Mouse (Mus musculus) liver, embryonic 16.5 days (tissue): Measurements from ENCODE around the gene Hist1h2bq. TPM values are rescaled to one million over a fixed set of nuclear protein-coding genes. Genes with fewer than 3 reads are reported as not detected.
"Not testable (repeated sequence)": the region's sequence is repeated elsewhere in the genome, so short reads cannot be mapped to it uniquely, and the experiment has no call there.

Experiments
- ATAC-seq: fragments of 200-750 bp; cut with Nextera tagmentation; 2 replicates; pipeline ENCODE4 v1.8.0; 2017; ENCODE audit warnings: low read depth, mild to moderate bottlenecking, moderate number of reproducible peaks, moderate library complexity
- H3K27ac ChIP-seq: fragments of 300-500 bp; sonication (generic); 2 replicates; pipeline ENCODE4 v1.5.1; 2014; ENCODE audit warnings: mild to moderate bottlenecking, low read length
- H3K27me3 ChIP-seq: fragments of 300-500 bp; sonication (generic); 2 replicates; pipeline ENCODE4 v1.6.1; 2014; ENCODE audit warnings: low read depth, low read length, mixed read lengths; ENCODE audit not compliant: control insufficient read depth, insufficient read depth
- H3K36me3 ChIP-seq: fragments of 300-500 bp; sonication (generic); 2 replicates; pipeline ENCODE4 v1.6.1; 2014; ENCODE audit warnings: mild to moderate bottlenecking; ENCODE audit not compliant: control insufficient read depth, insufficient read depth
- H3K4me1 ChIP-seq: fragments of 300-500 bp; sonication (generic); 2 replicates; pipeline ENCODE4 v1.6.1; 2014; ENCODE audit warnings: low read depth, low read length, mixed read lengths; ENCODE audit not compliant: control insufficient read depth
- H3K4me2 ChIP-seq: fragments of 300-500 bp; sonication (generic); 2 replicates; pipeline ENCODE4 v1.6.1; 2014; ENCODE audit warnings: low read depth, low read length, mixed read lengths
- H3K4me3 ChIP-seq: fragments of 300-500 bp; sonication (generic); 2 replicates; pipeline ENCODE4 v1.5.1; 2014; ENCODE audit warnings: low read depth, mild to moderate bottlenecking, low read length
- H3K9ac ChIP-seq: fragments of 300-500 bp; sonication (generic); 2 replicates; pipeline ENCODE4 v1.6.1; 2014; ENCODE audit warnings: low read depth, low read length
- H3K9me3 ChIP-seq: fragments of 300-500 bp; sonication (generic); replicated peaks from 2 replicates; pipeline ENCODE4 v1.6.1; 2016; ENCODE audit warnings: low read length; ENCODE audit not compliant: control insufficient read depth
- WGBS: fragments of 180-500 bp; shearing (Covaris S2); extraction: QIAGEN DNeasy Blood & Tissue Kit; methylation state at CpG from one replicate; pipeline ENCODE4 v1.1.7; 2014; ENCODE audit not compliant: insufficient replicate concordance; 5-methylcytosine and 5-hydroxymethylcytosine counted together
- polyA plus RNA-seq: library from polyadenylated mRNA; unstranded; fragments of >200 nt; fragmentation: Nextera tagmentation; extraction: Ambion mirVana; gene quantifications from 2 replicates; pipeline ENCODE4 v1.2.1, GENCODE M21; 2015

Hist1h2bq gene
- polyA plus RNA-seq, 1 experiment from 2014 or later = 25.4 TPM

GRCm38 (mm10) chr13:21831418-21832394 lies 21.7 kb upstream of the Hist1h2bq start, which contains the start of gene Hist1h4n:
TSS of gene Hist1h4n (minus strand) at chr13:21832196.
- H3K27ac ChIP-seq = peak within 1 kb of the TSS; percentile 66; the same call in 1 of the 2 replicates

GRCm38 (mm10) chr13:21830344-21830743 lies 20.3 kb upstream of the Hist1h2bq start:
- Histone ChIP-seq H3K36me3 (no peaks in the 10 kb centered on the region), H3K27ac (peak overlapping the region; percentile 78), H3K9ac (peak overlapping the region; percentile 48), H3K4me1 (no peaks in the 10 kb centered on the region; the same call in 1 of the 2 replicates), H3K4me2 (peak overlapping the region; percentile 50), H3K9me3 (no peaks in the 10 kb centered on the region), H3K4me3 (peak overlapping the region; percentile 11), H3K27me3 (no peaks in the 10 kb centered on the region)
- ATAC-seq = no peak
- WGBS = 77% methylated on average over 10 of the region's 10 CpGs

More at GRCm38 (mm10) chr13:21831418-21832394, 21.7 kb upstream of the Hist1h2bq start, which contains the start of gene Hist1h4n:
- ATAC-seq = peak; percentile 72
- Histone ChIP-seq H3K4me2 (peak within 1 kb of the TSS; percentile 36; the same call in 1 of the 2 replicates), H3K4me3 (peak within 1 kb of the TSS; percentile 28), H3K9ac (peak within 1 kb of the TSS; percentile 37; the same call in 1 of the 2 replicates)
- H3K36me3 ChIP-seq, H3K27me3 ChIP-seq, H3K4me1 ChIP-seq, H3K9me3 ChIP-seq: not testable (repeated sequence)
- WGBS = 0% methylated on average over 22 of the region's 58 CpGs

- Histone ChIP-seq H3K4me2 (no peak overlapping the region), H3K4me3 (no peak overlapping the region), H3K9me3 (no peaks in the 10 kb centered on the region), H3K27me3 (no peaks in the 10 kb centered on the region), H3K9ac (no peak overlapping the region), H3K36me3 (no peaks in the 10 kb centered on the region), H3K4me1 (no peaks in the 10 kb centered on the region; the same call in 1 of the 2 replicates), H3K27ac (no peak overlapping the region)
- 82% methylated on average over 3 of the region's 3 CpGs for WGBS
- no peak for ATAC-seq
Measured at GRCm38 (mm10) chr13:21828511-21828910, 18.5 kb upstream of the Hist1h2bq start.

GRCm38 (mm10) chr13:21820082-21820890 lies 10.3 kb upstream of the Hist1h2bq start:
- not testable (repeated sequence) for H3K27ac ChIP-seq, H3K4me2 ChIP-seq, H3K4me3 ChIP-seq, H3K27me3 ChIP-seq, H3K4me1 ChIP-seq, H3K36me3 ChIP-seq, H3K9me3 ChIP-seq, H3K9ac ChIP-seq
- WGBS = 66% methylated on average over 7 of the region's 16 CpGs
- ATAC-seq = peak; percentile 32; the same call in 1 of the 2 replicates

GRCm38 (mm10) chr13:21812092-21812491 lies 2.1 kb upstream of the Hist1h2bq start:
- H3K4me1 ChIP-seq = not testable (repeated sequence)

GRCm38 (mm10) chr13:21811539-21811938 lies 1.5 kb upstream of the Hist1h2bq start, which contains the start of gene Hist1h4m:
TSS of gene Hist1h4m (plus strand) at chr13:21811746.
- not testable (repeated sequence) for H3K36me3 ChIP-seq, H3K9ac ChIP-seq, H3K27me3 ChIP-seq, H3K9me3 ChIP-seq, H3K4me1 ChIP-seq
- peak within 1 kb of the TSS; percentile 42; the same call in 1 of the 2 replicates for H3K4me2 ChIP-seq
- H3K4me3 ChIP-seq = peak within 1 kb of the TSS; percentile 29; the same call in 1 of the 2 replicates
- peak; percentile 37 for ATAC-seq
- H3K27ac ChIP-seq = peak within 1 kb of the TSS; percentile 75
- WGBS = no CpG with 5 or more reads among the region's 24 CpGs

More at GRCm38 (mm10) chr13:21812092-21812491, 2.1 kb upstream of the Hist1h2bq start:
- H3K27me3 ChIP-seq, H3K36me3 ChIP-seq, H3K9me3 ChIP-seq, H3K9ac ChIP-seq: not testable (repeated sequence)
- H3K27ac ChIP-seq = peak overlapping the region; percentile 75
- peak; percentile 49 for ATAC-seq
- peak overlapping the region; percentile 42; the same call in 1 of the 2 replicates for H3K4me2 ChIP-seq
- peak overlapping the region; percentile 29; the same call in 1 of the 2 replicates for H3K4me3 ChIP-seq
- under 1% methylated on average over 14 of the region's 14 CpGs for WGBS

- not testable (repeated sequence) for H3K36me3 ChIP-seq, H3K27ac ChIP-seq, H3K4me2 ChIP-seq, H3K4me3 ChIP-seq, H3K27me3 ChIP-seq, H3K4me1 ChIP-seq, H3K9ac ChIP-seq, H3K9me3 ChIP-seq
- ATAC-seq = peak; percentile 3; the same call in 1 of the 2 replicates
- no CpG with 5 or more reads among the region's 8 CpGs for WGBS
Measured at GRCm38 (mm10) chr13:21811074-21811473, 1.1 kb upstream of the Hist1h2bq start.

- H3K9ac ChIP-seq, H3K27ac ChIP-seq, H3K4me1 ChIP-seq, H3K4me2 ChIP-seq, H3K9me3 ChIP-seq, H3K36me3 ChIP-seq, H3K27me3 ChIP-seq, H3K4me3 ChIP-seq: not testable (repeated sequence)
- no CpG with 5 or more reads among the region's 4 CpGs for WGBS
- peak; percentile 65 for ATAC-seq
Measured at GRCm38 (mm10) chr13:21803058-21803457, 6.9 kb downstream of the Hist1h2bq start.
